Mouse (Mus musculus) limb, embryonic 11.5 days (tissue): ENCODE data around the gene Pstpip1. TPM values are rescaled to one million over a fixed set of nuclear protein-coding genes. Genes with fewer than 3 reads are reported as not detected.

Experiments used
- ATAC-seq: fragments of 200-750 bp; cut with Nextera tagmentation; 2 replicates; pipeline ENCODE4 v1.8.0; 2017; ENCODE audit warnings: low read depth; ENCODE audit not compliant: insufficient number of reproducible peaks, low FRiP score, low TSS enrichment
- DNase-seq: peaks from one replicate; pipeline ENCODE4 v3.0.0-alpha.2; 2015; ENCODE audit warnings: low spot score
- H3K27ac ChIP-seq: fragments of 300-500 bp; sonication (generic); replicated peaks from 2 replicates; pipeline ENCODE4 v1.5.1; 2014; ENCODE audit warnings: low read depth, mild to moderate bottlenecking, low read length
- H3K27me3 ChIP-seq: fragments of 300-500 bp; sonication (generic); 2 replicates; pipeline ENCODE4 v1.6.1; 2014; ENCODE audit warnings: mild to moderate bottlenecking, low read length, mixed read lengths; ENCODE audit not compliant: control insufficient read depth, insufficient read depth
- H3K36me3 ChIP-seq: fragments of 300-500 bp; sonication (generic); 2 replicates; pipeline ENCODE4 v1.6.1; 2014; ENCODE audit warnings: mild to moderate bottlenecking, low read length, moderate library complexity, mixed read lengths; ENCODE audit not compliant: control insufficient read depth, insufficient read depth
- H3K4me1 ChIP-seq: fragments of 300-500 bp; sonication (generic); 2 replicates; pipeline ENCODE4 v1.6.1; 2014; ENCODE audit warnings: low read length, mixed read lengths; ENCODE audit not compliant: control insufficient read depth, insufficient read depth
- H3K4me2 ChIP-seq: fragments of 300-500 bp; sonication (generic); 2 replicates; pipeline ENCODE4 v1.6.1; 2014; ENCODE audit warnings: low read depth, mild to moderate bottlenecking, moderate library complexity; ENCODE audit not compliant: severe bottlenecking
- H3K4me3 ChIP-seq: fragments of 300-500 bp; sonication (generic); 2 replicates; pipeline ENCODE4 v1.5.1; 2014; ENCODE audit warnings: low read depth, low read length
- H3K9ac ChIP-seq: fragments of 300-500 bp; sonication (generic); 2 replicates; pipeline ENCODE4 v1.6.1; 2014; ENCODE audit warnings: mild to moderate bottlenecking, low read length
- H3K9me3 ChIP-seq: fragments of 300-500 bp; sonication (generic); 2 replicates; pipeline ENCODE4 v1.6.1; 2016; ENCODE audit warnings: low read length; ENCODE audit not compliant: control insufficient read depth
- WGBS: fragments of 180-500 bp; shearing (Covaris S2); extraction: QIAGEN DNeasy Blood & Tissue Kit; methylation state at CpG from one replicate; pipeline ENCODE4 v1.1.7; 2014; 5-methylcytosine and 5-hydroxymethylcytosine counted together
- polyA plus RNA-seq: library from polyadenylated mRNA; unstranded; fragments of >200 nt; fragmentation: Nextera tagmentation; extraction: Ambion mirVana; gene quantifications from 2 replicates; pipeline ENCODE4 v1.2.1, GENCODE M21; 2014

Pstpip1 gene
- polyA plus RNA-seq, 1 experiment from 2014 or later = 0.28 TPM

- H3K9me3 ChIP-seq = no peaks in the 10 kb centered on the region
- H3K27ac ChIP-seq = no peak overlapping the region
- ATAC-seq (no peak), DNase-seq (no peak)
- H3K4me1 ChIP-seq = no peaks in the 10 kb centered on the region
- no peak overlapping the region for H3K4me2 ChIP-seq
- 93% methylated on average over 7 of the region's 7 CpGs for WGBS
- no peak overlapping the region for H3K4me3 ChIP-seq
- no peak overlapping the region for H3K9ac ChIP-seq
- H3K36me3 ChIP-seq = peaks cover 13% of the 10 kb centered on the region; the same call in 1 of the 2 replicates
- H3K27me3 ChIP-seq = no peaks in the 10 kb centered on the region
These were observed 54.7 kb downstream of the Pstpip1 start for GRCm38 (mm10) chr9:56144366-56145003.

GRCm38 (mm10) chr9:56146326-56146923 lies 56.7 kb downstream of the Pstpip1 start:
- DNase-seq (no peak), ATAC-seq (no peak)
- Histone ChIP-seq H3K9me3 (no peaks in the 10 kb centered on the region), H3K36me3 (peaks cover 7% of the 10 kb centered on the region; the same call in 1 of the 2 replicates), H3K27me3 (no peaks in the 10 kb centered on the region), H3K9ac (no peak overlapping the region), H3K4me2 (no peak overlapping the region), H3K27ac (no peak overlapping the region), H3K4me1 (no peaks in the 10 kb centered on the region), H3K4me3 (no peak overlapping the region)
- 91% methylated on average over 16 of the region's 16 CpGs for WGBS

GRCm38 (mm10) chr9:56151745-56152481 lies 62.2 kb downstream of the Pstpip1 start:
- Histone ChIP-seq H3K9me3 (no peaks in the 10 kb centered on the region), H3K27ac (no peak overlapping the region), H3K4me2 (no peak overlapping the region), H3K4me3 (no peak overlapping the region), H3K9ac (no peak overlapping the region), H3K27me3 (no peaks in the 10 kb centered on the region), H3K36me3 (no peaks in the 10 kb centered on the region), H3K4me1 (0 out of 2 replicates have a peak, but pooled peaks cover 2% of the 10 kb centered on the region)
- WGBS = 67% methylated on average over 7 of the region's 7 CpGs
- ATAC-seq (no peak), DNase-seq (no peak)

- H3K4me2 ChIP-seq = no peak overlapping the region
- no peak for ATAC-seq
- H3K27ac ChIP-seq = no peak overlapping the region
- H3K27me3 ChIP-seq = no peaks in the 10 kb centered on the region
- 86% methylated on average over 4 of the region's 4 CpGs for WGBS
- H3K9me3 ChIP-seq = no peaks in the 10 kb centered on the region
- H3K4me1 ChIP-seq = 0 out of 2 replicates have a peak, but pooled peaks cover 2% of the 10 kb centered on the region
- H3K36me3 ChIP-seq = no peaks in the 10 kb centered on the region
- H3K9ac ChIP-seq = no peak overlapping the region
- no peak for DNase-seq
- no peak overlapping the region for H3K4me3 ChIP-seq
These were observed 62.8 kb downstream of the Pstpip1 start for GRCm38 (mm10) chr9:56152482-56153007.

- H3K9me3 ChIP-seq = no peaks in the 10 kb centered on the region
- peaks cover 10% of the 10 kb centered on the region; the same call in 1 of the 2 replicates for H3K4me1 ChIP-seq
- no peak for ATAC-seq
- no peak overlapping the region for H3K4me2 ChIP-seq
- no peaks in the 10 kb centered on the region for H3K36me3 ChIP-seq
- H3K27me3 ChIP-seq = no peaks in the 10 kb centered on the region
- no peak overlapping the region for H3K27ac ChIP-seq
- no peak overlapping the region for H3K4me3 ChIP-seq
- no peak for DNase-seq
- no peak overlapping the region for H3K9ac ChIP-seq
- 93% methylated on average over 5 of the region's 5 CpGs for WGBS
These were observed 64.8 kb downstream of the Pstpip1 start for GRCm38 (mm10) chr9:56154572-56154971.

- Histone ChIP-seq H3K4me2 (no peak overlapping the region), H3K27ac (no peak overlapping the region), H3K9me3 (no peaks in the 10 kb centered on the region), H3K27me3 (no peaks in the 10 kb centered on the region), H3K4me1 (peaks cover 9% of the 10 kb centered on the region; the same call in 1 of the 2 replicates), H3K4me3 (no peak overlapping the region), H3K9ac (no peak overlapping the region), H3K36me3 (no peaks in the 10 kb centered on the region)
- DNase-seq (no peak), ATAC-seq (no peak)
- 84% methylated on average over 2 of the region's 2 CpGs for WGBS
These were observed 68.3 kb downstream of the Pstpip1 start for GRCm38 (mm10) chr9:56158077-56158476.

GRCm38 (mm10) chr9:56159456-56159855 lies 69.7 kb downstream of the Pstpip1 start:
- ATAC-seq (no peak), DNase-seq (no peak)
- H3K9me3 ChIP-seq = no peaks in the 10 kb centered on the region
- peaks cover 9% of the 10 kb centered on the region; the same call in 1 of the 2 replicates for H3K4me1 ChIP-seq
- peak overlapping the region; percentile 56 for H3K4me2 ChIP-seq
- H3K27me3 ChIP-seq = no peaks in the 10 kb centered on the region
- WGBS = 7% methylated on average over 2 of the region's 2 CpGs
- H3K36me3 ChIP-seq = no peaks in the 10 kb centered on the region
- no peak overlapping the region for H3K9ac ChIP-seq
- H3K4me3 ChIP-seq = peak overlapping the region; percentile 99
- no peak overlapping the region for H3K27ac ChIP-seq

- no peaks in the 10 kb centered on the region for H3K36me3 ChIP-seq
- H3K9ac ChIP-seq = peak overlapping the region; percentile 98
These were observed 70.8 kb downstream of the Pstpip1 start for GRCm38 (mm10) chr9:56160341-56161141.

More at GRCm38 (mm10) chr9:56160341-56161141, 70.8 kb downstream of the Pstpip1 start:
- DNase-seq (peak; percentile 91), ATAC-seq (peak; percentile 90)
- WGBS = under 1% methylated on average over 82 of the region's 82 CpGs
- Histone ChIP-seq H3K4me2 (peak overlapping the region; percentile 56), H3K27ac (peak overlapping the region; percentile 90), H3K9me3 (no peaks in the 10 kb centered on the region), H3K4me1 (peaks cover 12% of the 10 kb centered on the region), H3K27me3 (no peaks in the 10 kb centered on the region), H3K4me3 (peak overlapping the region; percentile 99)
